Mouse (Mus musculus) cerebellum, adult 11 months (tissue): ENCODE data around the gene Sox10.

ENCODE experiments used
- DNase-seq: peaks from one replicate; pipeline ENCODE4 v3.0.0; 2022

Gene Sox10

DNA sequence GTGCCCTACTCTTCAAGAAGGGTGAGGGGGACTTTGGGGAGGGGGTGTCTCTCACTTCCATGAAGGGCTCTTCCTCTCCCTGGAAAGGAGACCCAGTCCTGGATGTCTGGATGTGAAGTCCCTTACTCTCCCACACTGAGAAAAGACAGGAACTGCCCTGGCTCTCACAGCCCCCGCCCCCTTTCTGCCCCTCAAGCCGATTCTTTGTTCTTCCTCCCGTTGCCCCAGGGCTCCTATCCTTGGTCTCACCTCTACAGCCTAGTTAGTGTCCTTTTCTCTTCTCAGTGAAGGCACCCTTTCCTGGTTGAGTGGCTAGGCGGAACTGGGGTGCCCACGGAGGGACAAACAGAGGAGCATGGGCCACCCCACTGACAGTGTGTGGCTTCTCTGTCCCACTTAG lies at the start of gene Sox10:
Sox10 (minus strand) TSS at position 101 of the 400 bp plus-strand sequence.
- DNase-seq = no peak

DNA sequence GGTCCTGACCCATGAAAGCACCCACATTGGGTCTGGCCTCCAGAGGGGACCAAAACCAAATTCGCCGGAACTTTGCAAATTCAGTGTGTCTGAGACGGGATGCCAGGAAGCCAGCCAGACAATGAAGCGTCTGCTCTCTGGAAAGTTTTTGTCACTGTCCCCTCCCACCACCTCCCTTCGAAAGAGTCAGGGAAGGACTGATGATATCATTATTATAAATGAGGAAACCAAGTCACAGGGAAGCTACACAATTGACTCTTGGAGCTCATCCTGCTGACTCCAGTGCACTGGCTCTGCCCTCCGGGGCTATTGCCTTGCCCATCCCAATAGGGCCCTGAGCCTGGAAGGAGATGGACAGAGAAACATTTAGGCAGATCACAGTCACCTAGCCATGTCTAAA lies 48.6 kb upstream of the Sox10 start:
- DNase-seq = no peak

DNA sequence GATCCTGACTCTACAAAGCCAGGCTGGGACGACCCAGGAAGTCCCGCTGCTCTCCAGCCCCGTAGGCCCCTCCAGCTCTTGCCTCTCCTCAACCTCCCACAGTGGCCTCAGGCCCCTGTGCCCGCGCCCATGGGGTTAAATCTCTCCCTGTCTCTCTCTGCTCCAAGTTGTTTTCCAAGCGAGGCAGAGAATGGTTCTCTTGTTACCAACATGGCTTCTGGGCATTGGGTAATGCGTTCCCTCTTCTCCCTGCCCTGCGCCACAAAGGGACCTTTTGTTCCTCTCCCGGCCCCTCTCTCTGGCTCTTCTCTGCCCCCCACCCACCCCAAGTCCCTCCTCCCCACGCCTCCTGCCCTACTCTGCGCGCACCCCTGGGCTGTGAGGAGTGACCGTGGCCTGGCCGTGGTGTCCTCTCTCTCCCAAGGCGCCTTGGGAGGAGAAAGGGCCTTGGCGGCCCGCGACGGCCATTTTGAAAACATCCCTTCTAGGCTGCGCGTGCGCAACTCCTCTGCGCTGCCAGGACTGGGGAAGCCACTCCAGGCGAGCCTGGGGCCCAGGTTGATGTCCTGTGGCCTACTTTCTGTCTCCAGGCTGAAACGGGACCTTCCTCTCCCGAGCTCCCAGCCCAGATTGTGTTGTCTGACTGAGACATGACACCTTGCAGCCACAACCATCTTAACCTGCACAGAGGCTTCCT lies 47.9 kb upstream of the Sox10 start:
- DNase-seq = no peak

DNA sequence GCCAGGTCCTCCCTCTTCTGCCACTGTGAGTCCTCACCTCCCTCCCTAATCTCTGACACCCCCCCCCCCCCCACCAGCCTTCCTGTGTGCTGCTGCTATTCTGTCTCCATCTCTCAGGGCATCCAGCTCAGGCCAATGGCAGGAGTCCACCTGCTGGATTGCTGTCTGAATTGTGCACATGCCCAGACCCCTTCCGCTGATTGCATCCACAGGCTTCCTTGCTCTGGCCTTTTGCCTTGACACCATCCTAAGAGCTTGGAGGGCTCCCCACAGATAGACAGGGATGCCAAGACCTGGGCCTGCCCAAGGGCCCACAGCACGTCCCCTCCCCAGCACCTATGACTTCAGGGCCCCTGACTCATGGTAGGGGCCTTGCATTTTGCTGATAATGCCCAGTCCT lies 45.3 kb upstream of the Sox10 start:
- DNase-seq = no peak

DNA sequence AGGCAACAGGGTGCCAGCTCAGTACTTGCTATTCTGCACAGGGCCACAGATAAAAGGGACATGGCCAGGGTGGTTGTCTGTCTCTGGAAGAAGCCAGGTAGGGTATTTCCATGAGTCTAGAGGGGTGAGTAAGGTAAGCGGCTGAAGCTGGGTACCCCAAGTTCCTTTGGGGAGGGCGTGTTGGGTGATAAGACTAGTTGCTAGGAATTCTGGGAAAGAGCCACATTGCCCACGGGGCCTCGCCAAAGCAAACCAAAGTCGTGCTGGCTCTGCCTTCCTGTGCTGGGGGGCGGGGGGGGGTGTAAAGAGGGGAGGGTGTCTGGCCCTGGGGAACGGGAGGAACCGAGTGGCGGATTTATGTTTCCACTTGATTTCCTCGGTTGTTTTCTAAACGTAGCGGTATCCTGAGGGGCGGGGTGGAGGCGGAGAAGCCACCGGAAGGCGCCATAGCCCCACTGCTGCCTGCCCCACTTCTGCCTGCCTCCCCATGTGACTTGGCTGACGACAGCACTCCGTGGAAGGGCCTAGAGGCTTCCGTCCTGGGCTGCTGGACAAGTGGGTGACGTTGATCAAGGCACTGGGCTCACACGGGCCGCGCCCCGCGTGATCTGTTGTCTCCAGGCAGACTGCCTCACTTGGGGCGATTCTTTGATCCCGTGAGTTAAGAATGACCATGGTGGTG lies 43.9 kb upstream of the Sox10 start:
- DNase-seq = no peak

DNA sequence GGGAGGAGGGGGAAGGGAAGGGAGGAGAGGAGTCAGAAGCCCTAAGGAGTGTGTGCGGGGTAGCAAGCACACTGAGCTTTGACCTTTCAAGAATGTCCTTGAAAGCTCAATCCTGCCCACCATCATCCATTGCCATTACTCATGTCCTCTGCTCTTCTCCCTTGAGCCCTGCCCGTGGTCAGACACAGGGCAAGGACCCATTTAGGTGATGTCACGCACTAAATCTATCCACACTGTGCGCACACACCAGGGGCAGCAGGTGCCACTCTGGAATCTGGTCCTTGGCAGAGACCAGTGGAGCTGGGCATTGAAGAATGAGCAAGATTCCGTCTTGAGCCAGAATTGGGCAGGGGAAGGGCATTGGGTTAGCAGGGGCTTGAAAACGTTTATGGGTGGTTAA lies 43.2 kb upstream of the Sox10 start:
- no peak for DNase-seq

DNA sequence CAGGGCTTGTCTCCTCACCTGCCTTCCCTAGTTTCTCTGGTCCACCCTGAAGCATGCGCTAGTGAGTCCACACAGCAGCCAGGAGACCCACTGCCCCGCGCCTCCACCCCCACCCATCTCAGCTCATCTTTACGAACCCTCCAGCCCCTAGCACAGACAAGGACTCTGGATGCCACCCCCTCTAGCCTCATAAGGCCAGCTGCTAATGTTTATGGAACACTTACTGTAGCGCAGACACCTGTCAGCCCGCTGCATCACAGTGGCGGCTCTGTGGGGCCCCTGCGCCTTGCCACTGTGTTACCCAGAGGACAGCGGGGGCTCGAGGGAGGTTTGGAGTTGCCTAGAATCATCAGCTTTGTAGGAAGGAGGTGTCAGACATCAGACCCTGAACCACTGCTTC lies 37.5 kb upstream of the Sox10 start:
- DNase-seq = no peak

DNA sequence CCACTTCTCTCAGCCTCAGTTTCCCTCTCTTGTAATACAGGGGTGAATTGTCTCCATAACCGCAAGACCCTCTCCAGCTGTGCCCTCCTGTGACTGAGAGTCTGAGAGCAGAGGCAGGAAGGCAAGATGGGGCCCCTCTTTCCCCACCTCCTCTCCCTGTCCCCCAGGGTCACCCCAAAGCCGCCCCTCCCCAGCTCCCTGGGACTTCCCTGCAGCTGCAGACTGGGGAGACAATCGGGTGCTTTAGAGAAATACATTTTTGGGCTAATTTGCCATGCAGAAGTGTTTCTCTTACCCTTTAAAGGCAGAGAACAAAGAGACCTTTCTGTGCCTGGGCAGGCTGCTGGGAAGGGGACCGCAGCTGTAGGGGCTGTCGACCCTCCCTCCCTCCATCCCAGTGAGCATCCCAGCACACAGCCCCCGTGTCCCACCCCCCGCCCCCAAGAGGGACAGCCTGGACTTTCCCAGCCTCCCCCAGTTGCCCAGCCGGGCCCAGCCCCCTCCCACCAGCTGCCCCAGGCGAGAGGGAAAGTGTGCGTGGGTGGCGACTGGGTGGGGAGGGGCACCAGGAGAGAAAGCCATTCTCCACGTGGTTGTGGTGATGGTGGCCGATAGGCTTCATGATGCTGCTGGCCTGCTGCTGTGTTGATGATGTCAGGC lies 36.6 kb upstream of the Sox10 start:
- no peak for DNase-seq

DNA sequence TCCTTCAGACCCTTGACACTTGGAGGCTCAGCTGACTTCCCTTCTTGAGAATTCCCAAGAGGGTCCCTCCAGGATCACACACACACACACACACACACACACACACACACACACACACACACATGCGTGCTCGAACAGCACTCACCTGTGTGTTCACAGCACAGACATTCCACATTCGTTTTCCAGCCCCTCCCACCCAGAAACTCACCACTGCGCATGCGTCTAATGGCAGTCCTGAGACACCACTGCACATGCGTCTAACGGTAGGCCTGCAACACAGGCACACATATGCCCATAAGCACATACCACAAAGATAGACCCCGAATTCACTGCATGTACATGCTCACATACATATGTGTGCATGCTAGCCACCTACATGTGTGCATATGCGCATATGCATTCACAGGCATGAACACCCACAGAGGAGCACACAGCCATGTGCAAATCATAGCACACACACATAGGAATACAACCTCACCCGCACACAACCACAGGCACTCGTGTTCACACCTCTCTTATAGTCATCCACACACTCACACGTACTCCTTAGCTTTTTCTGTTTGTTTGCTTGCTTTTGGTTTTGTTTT lies 34.4 kb upstream of the Sox10 start:
- no peak for DNase-seq

DNA sequence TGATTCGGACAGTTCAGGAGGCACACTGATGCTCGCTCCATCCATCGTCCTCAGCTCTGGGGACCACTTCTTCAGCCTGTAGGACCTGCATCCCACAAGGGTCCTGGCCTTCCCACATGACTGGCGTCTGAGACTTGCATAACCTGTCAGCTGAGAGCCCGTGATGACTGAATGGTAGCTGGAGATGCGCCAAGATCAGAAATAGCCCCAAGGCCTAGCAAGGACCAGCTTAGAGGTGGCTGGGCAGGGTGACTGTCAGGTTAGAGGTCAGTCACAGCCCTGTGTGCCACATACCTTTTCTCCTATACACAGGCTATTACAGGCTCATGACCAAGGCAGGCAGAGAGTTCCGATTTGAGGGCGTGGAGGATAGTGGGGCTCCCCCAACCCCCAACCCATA lies 30.5 kb upstream of the Sox10 start:
- no peak for DNase-seq

DNA sequence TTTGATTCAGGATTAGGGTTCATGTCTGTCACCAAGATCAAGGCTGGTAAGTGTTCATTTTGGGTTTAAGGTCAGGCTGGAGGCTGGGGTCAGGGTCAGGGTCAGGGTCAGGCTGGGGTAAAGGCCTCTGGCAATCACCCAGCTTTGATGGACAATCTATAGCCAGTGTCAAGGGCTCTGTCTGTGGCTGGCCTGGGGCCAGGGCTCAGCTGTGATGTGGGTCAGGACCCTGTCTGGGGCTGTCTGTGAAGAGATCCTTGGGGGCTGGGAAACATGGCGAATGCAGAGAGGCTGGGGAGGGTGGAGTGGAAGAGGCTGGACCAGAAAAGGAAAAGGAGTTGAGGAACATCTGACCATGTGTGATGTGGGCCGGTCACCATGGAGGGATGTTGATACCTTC lies 29.9 kb upstream of the Sox10 start:
- no peak for DNase-seq

DNA sequence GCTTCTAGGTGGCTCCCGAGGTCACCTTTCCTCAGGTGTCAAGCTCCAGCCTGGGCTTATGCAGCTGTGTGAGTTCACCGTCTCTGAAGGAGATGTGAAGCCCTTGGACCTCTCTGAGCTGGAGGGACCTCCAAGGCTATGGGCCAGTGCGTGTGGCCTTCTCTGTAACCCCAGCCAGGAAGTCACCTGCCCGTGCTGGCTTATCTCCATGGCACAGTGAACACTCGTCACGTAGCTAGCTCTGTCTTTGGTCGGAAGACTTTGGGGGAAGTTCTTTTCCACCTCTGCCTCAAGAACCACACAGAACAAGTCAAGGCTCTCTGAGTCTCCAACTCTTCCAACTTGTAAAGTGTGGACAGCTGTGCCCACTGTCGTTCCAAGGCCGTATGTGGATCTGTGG lies 29.0 kb upstream of the Sox10 start:
- no peak for DNase-seq

DNA sequence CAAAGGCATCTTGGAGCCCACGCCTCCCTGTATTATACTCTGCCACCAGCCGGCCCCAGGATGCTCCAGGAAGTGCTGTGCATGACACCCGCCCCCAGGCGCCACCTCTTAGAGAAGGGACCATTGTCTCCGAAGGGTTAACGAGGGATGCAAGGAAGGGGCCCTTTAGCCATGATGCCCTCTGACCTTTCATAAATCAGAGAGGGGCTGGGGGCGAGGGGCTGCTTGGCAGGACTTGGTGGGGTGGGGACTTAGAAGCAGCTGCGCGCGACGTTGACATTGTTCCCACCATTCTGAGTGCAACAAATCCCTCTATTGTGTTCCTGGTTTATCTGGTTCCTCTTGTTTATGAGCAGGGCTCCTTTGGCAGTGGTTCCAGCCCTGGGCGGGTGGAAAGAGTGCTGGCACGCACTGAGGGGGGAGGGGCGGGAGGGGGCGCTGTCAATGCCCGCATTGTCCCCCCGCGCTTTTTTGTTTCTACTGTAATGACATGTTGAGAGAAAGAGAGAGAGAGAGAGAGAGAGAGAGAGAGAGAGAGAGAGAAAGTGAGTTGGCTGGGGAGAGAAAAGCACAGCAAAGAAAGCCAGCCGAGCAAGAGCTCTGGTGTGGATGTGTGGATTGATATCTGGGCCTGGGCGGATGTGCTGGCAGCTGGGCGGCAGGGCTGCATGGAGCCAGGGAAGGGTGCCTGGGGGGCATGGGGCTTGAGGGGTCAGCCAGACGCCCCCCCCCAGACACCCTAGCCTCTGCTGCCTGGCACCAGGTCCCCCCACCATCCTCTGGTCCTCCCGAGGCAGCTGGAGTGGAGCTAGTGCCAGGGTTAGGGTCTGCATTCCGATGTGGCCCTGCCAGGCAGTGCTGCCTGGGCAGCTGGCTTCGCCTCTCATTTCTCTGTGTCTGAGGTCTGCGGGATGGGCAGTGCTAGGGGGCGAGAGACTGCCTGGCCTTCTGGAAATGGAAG lies 28.1 kb upstream of the Sox10 start:
- DNase-seq = no peak

DNA sequence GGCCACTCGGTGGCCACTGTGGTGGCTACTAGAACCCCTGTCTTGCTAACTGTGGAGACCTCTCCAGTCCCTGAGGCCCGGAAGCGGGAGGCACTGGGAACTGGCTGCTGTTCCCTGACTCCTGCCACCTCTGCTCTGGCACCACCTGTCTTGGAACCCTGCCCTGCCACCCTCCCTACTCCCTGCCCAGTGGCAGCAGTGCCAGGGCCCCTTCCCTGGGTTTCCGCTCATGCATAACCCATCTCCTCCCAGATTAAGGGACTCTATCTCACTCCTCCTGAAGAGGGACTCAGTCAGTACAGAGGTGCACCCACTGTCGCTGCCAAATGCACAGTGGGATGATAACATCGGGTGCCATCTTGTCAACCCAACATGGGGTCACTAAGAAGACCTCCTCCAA lies 27.4 kb upstream of the Sox10 start:
- DNase-seq = no peak

DNA sequence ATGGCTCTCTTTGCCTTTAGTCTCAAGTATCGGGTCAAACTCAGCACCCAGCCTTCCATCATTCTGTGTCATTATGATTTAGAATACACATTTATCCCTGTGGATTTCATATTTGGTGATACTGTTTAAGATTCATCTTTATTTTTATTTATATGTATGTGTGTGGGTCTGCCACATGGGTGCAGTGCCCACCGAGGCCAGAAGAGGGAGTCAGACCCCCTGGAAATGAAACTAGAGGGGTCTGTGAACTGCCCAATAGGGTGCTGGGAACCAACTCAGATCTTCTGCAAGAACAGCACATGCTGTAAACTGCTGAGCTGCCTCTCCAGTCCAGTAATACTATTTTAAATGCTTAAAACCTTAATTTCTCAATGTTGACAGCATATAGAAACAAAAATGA lies 26.4 kb upstream of the Sox10 start:
- DNase-seq = no peak

DNA sequence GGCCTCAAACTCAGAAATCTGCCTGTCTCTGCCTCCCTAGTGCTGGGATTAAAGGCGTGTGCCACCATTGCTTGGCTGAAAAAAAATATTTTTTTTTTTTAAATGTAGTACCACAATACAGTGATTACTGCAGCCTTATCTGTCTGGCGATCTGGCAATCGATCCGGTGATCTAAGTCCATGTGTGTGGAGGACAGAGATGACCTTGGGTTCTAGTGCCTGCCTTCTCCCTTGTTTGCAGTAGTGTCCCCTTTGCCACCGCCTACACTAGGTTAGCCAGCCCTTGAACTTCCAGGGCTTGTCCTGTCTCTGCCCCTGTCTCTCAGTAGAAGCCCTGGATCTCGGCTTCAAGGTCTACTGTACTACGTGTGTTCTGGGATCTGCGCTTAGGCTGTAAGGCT lies 22.8 kb upstream of the Sox10 start:
- DNase-seq = no peak

DNA sequence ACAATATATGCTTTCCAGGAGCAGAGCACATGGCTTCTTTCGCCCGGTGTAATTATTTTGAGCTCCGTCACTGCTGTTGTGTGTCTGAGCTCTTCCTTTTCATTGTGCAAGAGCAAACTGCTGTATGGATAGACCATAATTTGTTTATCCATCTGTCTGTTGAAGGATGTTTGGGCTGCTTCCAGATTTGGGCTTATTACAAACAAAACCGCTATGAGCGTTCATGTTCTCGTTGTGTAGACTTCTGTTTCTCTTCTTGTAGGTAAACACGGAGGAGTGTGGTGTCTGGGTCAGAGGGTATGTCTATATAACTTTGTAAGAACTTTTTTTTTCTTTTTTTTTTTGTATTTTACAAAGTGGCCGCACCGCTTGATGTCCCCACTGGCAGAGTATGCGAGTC lies 20.2 kb upstream of the Sox10 start:
- no peak for DNase-seq

DNA sequence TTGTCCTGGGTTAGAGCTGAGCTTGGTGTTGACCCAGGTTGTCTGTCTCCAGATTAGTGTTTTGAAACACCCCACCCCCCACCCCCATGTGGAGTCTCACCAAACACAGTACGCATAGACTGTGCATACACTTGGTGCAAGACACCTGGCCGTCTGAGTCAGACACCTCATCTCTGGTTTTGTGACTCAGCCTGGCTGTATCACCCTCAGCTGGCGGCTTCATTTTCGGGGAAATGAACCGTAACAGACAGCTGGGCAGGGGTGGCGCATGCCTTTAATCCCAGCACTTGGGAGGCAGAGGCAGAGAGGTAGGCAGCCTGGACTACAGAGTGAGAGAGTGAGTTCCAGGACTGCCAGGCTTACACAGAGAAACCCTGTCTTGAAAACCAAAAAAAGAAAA lies 11.9 kb upstream of the Sox10 start:
- DNase-seq = no peak

DNA sequence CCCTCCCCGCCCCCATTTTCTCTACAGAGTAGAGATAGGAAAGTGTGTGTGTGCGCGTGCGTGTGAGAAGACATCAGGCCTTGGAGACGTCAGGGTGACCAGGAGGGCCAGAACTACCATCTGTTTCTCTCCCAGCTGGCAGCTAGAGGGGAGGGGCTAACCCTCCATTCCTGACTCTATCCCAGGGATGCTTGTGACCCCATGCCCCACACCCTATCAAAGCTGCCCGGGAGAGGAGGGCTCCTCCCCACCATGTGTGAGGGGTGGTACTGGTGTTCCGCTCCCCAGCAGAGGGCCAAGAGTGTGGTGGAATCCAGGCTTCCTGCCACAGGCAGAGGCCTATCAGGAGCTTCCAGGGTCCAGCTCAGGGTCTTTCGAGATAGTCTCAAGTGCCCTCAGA lies 1.7 kb upstream of the Sox10 start:
- no peak for DNase-seq

DNA sequence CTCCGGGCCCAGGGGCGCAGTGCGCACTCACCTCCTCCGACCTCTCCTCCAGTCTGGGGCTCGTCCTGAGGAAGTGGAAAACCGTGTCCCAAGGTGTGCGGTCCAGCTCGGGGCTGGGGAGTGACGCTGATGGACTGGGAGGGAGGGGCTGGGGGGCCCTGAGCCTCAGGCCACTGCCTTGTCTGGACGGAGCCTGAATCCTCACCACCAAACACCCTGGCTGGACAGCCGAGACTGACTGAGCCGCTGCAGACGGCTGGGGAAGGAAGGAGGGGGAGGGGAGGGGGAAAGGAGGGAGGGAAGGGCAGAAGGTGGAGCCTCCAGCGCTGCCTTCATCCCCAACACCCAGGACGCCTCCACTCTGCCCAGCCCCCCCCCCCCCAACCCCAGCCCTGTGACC lies 789 bp downstream of the Sox10 start:
- DNase-seq = no peak

DNA sequence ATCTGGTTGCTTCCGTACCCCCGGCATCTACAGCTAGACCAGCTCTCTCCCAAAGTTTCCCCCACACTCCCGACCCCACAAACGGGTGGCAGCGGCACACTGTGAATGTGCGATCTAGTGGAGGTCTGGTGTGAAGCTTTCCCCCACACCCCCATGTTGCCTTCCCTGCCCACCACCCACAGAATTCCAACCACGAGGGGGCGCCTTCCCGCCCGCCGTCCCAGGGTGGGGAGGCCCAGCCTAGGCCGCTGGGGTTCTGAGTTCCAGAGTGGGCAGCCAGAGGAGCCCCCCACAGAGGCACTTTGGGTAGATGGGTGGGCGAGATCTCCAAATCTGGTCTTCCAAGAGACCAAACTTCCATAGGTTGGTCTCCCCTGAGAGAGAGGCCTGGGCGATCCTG lies 2.2 kb downstream of the Sox10 start:
- DNase-seq = no peak

DNA sequence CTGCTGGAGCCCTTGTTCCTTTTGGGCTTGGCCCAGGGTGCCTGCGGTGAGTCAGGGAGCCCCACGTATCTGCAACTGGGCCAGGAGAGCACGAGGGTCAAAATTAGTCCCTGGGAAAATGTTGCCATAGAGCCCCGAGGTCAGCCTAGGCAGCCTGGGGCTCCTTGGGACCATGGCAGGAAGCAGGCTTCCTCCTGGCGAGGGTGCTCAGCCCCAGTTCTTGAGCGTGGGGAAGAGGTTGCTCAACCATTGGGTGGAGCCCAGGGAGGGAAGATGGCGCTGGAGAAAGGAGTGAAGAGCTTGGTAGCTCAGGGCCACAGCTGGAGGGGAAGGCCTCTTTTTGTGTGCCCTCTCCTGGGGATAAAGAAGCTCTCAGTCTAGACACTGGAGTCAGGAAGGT lies 2.7 kb downstream of the Sox10 start:
- no peak for DNase-seq

DNA sequence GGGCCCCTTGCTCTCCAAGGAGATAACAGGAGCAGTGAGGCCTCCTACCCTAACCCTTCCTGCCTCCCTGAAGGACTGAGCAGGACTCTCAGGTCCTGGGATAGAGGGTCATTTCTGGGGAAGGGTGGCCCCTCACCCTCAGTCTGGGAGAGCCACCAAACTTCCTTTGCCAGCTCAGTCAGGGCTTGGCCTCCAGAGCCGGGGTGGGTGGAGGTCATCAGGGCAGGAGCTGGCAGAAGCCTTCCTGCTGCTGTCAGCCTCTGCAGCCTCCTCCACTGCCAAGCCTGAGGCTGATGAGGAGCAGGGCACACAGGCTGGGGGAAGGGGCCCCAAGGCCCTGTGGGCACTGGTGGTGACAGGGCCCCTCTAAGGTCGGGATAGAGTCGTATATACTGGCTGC lies 9.5 kb downstream of the Sox10 start:
- no peak for DNase-seq
